Mouse (Mus musculus) forebrain, embryonic 16.5 days (tissue): ENCODE results near the gene Tom1. TPM values are rescaled to one million over a fixed set of nuclear protein-coding genes. Genes with fewer than 3 reads are reported as not detected.

Source experiments
- ATAC-seq: fragments of 200-750 bp; cut with Nextera tagmentation; 2 replicates; pipeline ENCODE4 v1.8.0; 2017; ENCODE audit warnings: mild to moderate bottlenecking, moderate library complexity
- H3K27ac ChIP-seq: fragments of 300-500 bp; sonication (generic); 2 replicates; pipeline ENCODE4 v1.5.1; 2014; ENCODE audit warnings: low read length, control low read depth
- H3K27me3 ChIP-seq: fragments of 300-500 bp; sonication (generic); replicated peaks from 2 replicates; pipeline ENCODE4 v1.6.1; 2014; ENCODE audit warnings: low read length; ENCODE audit not compliant: control insufficient read depth, insufficient read depth
- H3K36me3 ChIP-seq: fragments of 300-500 bp; sonication (generic); 2 replicates; pipeline ENCODE4 v1.6.1; 2014; ENCODE audit not compliant: control insufficient read depth, insufficient read depth
- H3K4me1 ChIP-seq: fragments of 300-500 bp; sonication (generic); replicated peaks from 2 replicates; pipeline ENCODE4 v1.6.1; 2014; ENCODE audit warnings: low read length; ENCODE audit not compliant: control insufficient read depth, insufficient read depth
- H3K4me2 ChIP-seq: fragments of 300-500 bp; sonication (generic); 2 replicates; pipeline ENCODE4 v1.6.1; 2014; ENCODE audit warnings: mild to moderate bottlenecking, low read length, control low read depth
- H3K4me3 ChIP-seq: fragments of 300-500 bp; sonication (generic); replicated peaks from 2 replicates; pipeline ENCODE4 v1.5.1; 2014; ENCODE audit warnings: mild to moderate bottlenecking, low read length, control low read depth
- H3K9ac ChIP-seq: fragments of 300-500 bp; sonication (generic); replicated peaks from 2 replicates; pipeline ENCODE4 v1.6.1; 2014; ENCODE audit warnings: low read depth, low read length, control low read depth
- H3K9me3 ChIP-seq: fragments of 300-500 bp; sonication (generic); 2 replicates; pipeline ENCODE4 v1.6.1; 2016; ENCODE audit warnings: low read length; ENCODE audit not compliant: control insufficient read depth
- WGBS: fragments of 180-500 bp; shearing (Covaris S2); extraction: QIAGEN DNeasy Blood & Tissue Kit; methylation state at CpG from one replicate; pipeline ENCODE4 v1.1.7; 2014; 5-methylcytosine and 5-hydroxymethylcytosine counted together
- polyA plus RNA-seq: library from polyadenylated mRNA; unstranded; fragments of >200 nt; fragmentation: Nextera tagmentation; extraction: Ambion mirVana; gene quantifications from 2 replicates; pipeline ENCODE4 v1.2.1, GENCODE M21; 2015

Gene Tom1
- polyA plus RNA-seq, 1 experiment from 2014 or later, result 17.4 TPM

DNA sequence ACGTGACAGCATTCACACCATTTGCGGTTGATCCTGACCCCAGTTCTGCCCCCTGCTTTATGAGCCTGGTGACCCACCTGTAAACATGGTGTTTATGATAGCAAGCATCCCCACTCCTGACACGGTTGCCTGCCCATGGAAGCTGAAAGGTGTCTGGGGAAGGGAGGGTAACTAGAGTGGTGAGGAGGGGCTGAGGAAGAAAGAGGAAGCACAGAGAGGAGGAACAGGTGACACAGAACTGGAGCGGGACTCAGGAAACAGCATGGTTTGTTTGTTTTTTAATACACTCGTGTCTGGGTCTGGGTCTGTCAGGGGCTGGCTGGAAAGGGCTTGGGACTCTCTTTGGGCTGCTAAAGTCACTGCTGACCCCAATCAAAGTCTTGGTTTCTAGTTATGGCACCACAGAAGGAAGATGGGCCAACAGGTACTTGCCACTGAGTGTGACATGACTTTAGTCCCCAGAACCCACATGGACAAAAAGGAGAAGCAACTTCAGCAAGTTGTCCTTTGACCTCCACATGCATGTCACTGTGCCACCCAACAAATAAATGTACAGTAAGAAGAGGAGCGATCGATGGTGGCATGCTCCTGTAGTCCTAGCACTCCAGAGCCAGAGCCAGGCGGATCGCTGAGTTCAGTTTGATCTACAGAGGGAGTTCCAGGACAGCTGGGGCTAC is 48.0 kb downstream of the Tom1 start:
- no peak overlapping the region for H3K9ac ChIP-seq
- no peaks in the 10 kb centered on the region for H3K27me3 ChIP-seq
- H3K4me2 ChIP-seq, result no peak overlapping the region
- H3K4me1 ChIP-seq, result peaks cover 4% of the 10 kb centered on the region
- 85% methylated on average over 9 of the region's 9 CpGs for WGBS
- H3K4me3 ChIP-seq, result no peak overlapping the region
- H3K9me3 ChIP-seq, result no peaks in the 10 kb centered on the region
- H3K27ac ChIP-seq, result no peak overlapping the region
- ATAC-seq, result no peak
- H3K36me3 ChIP-seq, result no peaks in the 10 kb centered on the region

GRCm38 (mm10) chr8:75082181-75082805 is 48.8 kb downstream of the Tom1 start:
- peaks cover 4% of the 10 kb centered on the region for H3K4me1 ChIP-seq
- no peak for ATAC-seq

DNA sequence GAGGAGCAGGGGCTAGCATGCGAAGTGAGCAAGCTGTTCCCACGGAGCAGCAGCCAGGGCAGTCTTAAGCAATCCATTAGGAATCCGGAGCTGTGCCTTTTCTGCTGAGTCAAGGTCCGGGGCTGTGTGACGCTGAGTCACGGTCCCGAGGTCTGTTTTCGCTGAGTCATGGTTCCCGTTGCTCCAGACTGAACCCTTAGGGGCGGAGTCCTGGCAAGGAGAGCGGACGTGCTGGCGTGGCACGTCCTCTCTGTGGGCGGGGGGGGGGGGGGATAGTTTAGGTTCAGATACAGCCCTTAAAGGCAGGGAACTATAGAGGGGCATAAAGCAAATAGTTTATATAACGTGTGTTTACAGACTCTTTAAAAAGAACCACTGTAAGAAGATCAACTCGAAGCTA is 50.3 kb downstream of the Tom1 start:
- H3K27me3 ChIP-seq, result no peaks in the 10 kb centered on the region
- peaks cover 4% of the 10 kb centered on the region for H3K4me1 ChIP-seq
- no peaks in the 10 kb centered on the region for H3K9me3 ChIP-seq
- WGBS, result 9% methylated on average over 15 of the region's 17 CpGs
- H3K9ac ChIP-seq, result no peak overlapping the region
- peak overlapping the region; percentile 23 for H3K4me3 ChIP-seq
- H3K27ac ChIP-seq, result no peak overlapping the region
- H3K36me3 ChIP-seq, result no peaks in the 10 kb centered on the region
- ATAC-seq, result peak; percentile 95
- peak overlapping the region; percentile 48 for H3K4me2 ChIP-seq

More at GRCm38 (mm10) chr8:75082181-75082805, 48.8 kb downstream of the Tom1 start:
- Histone ChIP-seq H3K27me3 (no peaks in the 10 kb centered on the region), H3K36me3 (no peaks in the 10 kb centered on the region), H3K9me3 (no peaks in the 10 kb centered on the region), H3K4me2 (no peak overlapping the region), H3K9ac (no peak overlapping the region), H3K27ac (no peak overlapping the region), H3K4me3 (no peak overlapping the region)
- WGBS, result 86% methylated on average over 6 of the region's 6 CpGs

GRCm38 (mm10) chr8:75084382-75085064 is 51.0 kb downstream of the Tom1 start:
- Histone ChIP-seq H3K4me1 (peaks cover 6% of the 10 kb centered on the region), H3K4me3 (no peak overlapping the region), H3K9me3 (no peaks in the 10 kb centered on the region), H3K27me3 (no peaks in the 10 kb centered on the region), H3K4me2 (no peak overlapping the region), H3K9ac (no peak overlapping the region), H3K36me3 (no peaks in the 10 kb centered on the region), H3K27ac (no peak overlapping the region)
- no peak for ATAC-seq
- WGBS, result 83% methylated on average over 3 of the region's 3 CpGs

DNA sequence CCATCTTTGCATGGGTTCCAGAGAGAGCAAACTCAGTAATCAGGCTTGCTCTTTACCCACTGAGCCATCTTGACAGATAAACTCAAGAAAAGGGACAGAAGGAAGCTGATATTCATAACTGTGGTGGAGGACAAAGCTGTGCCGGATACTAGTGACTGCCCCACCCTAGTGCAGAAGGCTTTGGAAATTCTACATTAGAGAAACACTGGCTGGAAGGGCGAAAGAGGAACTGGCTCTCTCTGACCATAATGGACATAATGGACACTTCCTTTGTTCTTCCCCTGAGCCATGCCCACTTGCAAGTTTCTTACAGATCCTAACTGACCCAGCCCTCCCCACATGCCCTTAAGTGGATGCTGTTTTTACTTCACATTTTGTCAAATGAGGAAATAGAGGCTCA is 52.5 kb downstream of the Tom1 start:
- H3K4me1 ChIP-seq, result peaks cover 6% of the 10 kb centered on the region
- ATAC-seq, result no peak
- no peaks in the 10 kb centered on the region for H3K27me3 ChIP-seq
- no peaks in the 10 kb centered on the region for H3K9me3 ChIP-seq
- WGBS, result 77% methylated on average over 2 of the region's 2 CpGs
- H3K4me3 ChIP-seq, result no peak overlapping the region
- no peaks in the 10 kb centered on the region for H3K36me3 ChIP-seq
- no peak overlapping the region for H3K9ac ChIP-seq
- no peak overlapping the region for H3K27ac ChIP-seq
- H3K4me2 ChIP-seq, result no peak overlapping the region

GRCm38 (mm10) chr8:75087127-75087526 is 53.6 kb downstream of the Tom1 start:
- no peak for ATAC-seq
- no peaks in the 10 kb centered on the region for H3K36me3 ChIP-seq
- H3K9me3 ChIP-seq, result no peaks in the 10 kb centered on the region
- no peak overlapping the region for H3K27ac ChIP-seq
- no peaks in the 10 kb centered on the region for H3K27me3 ChIP-seq
- H3K4me2 ChIP-seq, result no peak overlapping the region
- H3K9ac ChIP-seq, result no peak overlapping the region
- no peak overlapping the region for H3K4me3 ChIP-seq
- H3K4me1 ChIP-seq, result peaks cover 6% of the 10 kb centered on the region

DNA sequence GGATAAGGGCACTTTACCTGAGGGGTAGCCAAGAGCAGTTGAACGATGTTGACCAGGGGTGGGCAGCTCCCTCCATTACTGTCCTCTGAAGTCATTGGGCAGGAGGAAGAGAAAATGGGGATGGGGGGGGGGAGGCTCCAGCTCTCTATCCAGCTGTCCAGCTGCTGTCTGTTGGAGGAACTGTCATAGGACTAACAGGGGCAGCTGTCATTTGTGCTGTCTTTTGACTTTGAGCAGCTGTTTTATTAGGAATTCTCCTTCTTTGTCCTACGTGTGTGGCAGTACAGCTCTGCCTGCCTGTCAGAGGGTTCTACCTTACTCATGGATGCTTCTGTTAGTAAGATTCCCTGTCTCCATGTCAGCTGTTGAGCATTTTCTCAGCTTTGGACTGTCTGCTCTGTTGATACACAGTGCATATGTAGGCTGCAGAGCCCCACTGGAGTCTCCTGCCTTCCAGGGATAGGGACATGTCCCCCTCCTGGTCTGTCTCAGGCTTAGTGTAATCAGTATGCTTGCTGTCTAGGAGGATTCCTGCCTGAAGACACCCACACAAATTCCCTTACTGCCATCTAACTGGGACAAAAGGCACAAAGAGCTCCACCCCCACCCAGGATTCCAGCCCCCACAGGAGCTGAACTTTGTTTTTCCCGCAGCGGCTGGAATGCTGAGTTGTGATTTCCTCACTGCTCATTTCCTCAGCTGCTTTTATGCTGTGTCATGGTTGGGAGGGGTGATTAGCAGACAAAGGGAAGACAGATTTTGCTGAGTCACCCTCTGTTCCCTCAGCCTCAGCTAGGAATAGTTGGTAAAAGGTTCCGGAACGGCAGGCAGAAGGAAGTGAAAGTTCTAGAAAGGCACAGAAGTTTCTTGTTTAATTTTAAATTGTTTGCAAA is 55.7 kb downstream of the Tom1 start:
- WGBS, result 18% methylated on average over 6 of the region's 6 CpGs
- peak; percentile 24 for ATAC-seq
- peaks cover 6% of the 10 kb centered on the region; the same call in 1 of the 2 replicates for H3K4me1 ChIP-seq
- H3K9ac ChIP-seq, result peak overlapping the region; percentile 35; the same call in 1 of the 2 replicates
- peak overlapping the region; percentile 29 for H3K4me2 ChIP-seq
- H3K4me3 ChIP-seq, result no peak overlapping the region
- H3K9me3 ChIP-seq, result no peaks in the 10 kb centered on the region
- no peak overlapping the region for H3K27ac ChIP-seq
- no peaks in the 10 kb centered on the region for H3K36me3 ChIP-seq
- no peaks in the 10 kb centered on the region for H3K27me3 ChIP-seq

GRCm38 (mm10) chr8:75090781-75091365 is 57.4 kb downstream of the Tom1 start:
- ATAC-seq, result no peak
- 84% methylated on average over 4 of the region's 4 CpGs for whole genome bisulfite sequencing
- H3K9me3 ChIP-seq, result no peaks in the 10 kb centered on the region
- H3K27me3 ChIP-seq, result no peaks in the 10 kb centered on the region
- H3K4me3 ChIP-seq, result no peak overlapping the region
- H3K36me3 ChIP-seq, result no peaks in the 10 kb centered on the region
- H3K4me2 ChIP-seq, result no peak overlapping the region
- H3K9ac ChIP-seq, result no peak overlapping the region
- peaks cover 6% of the 10 kb centered on the region; the same call in 1 of the 2 replicates for H3K4me1 ChIP-seq
- H3K27ac ChIP-seq, result no peak overlapping the region
